Mouse (Mus musculus): ENCODE measurements around the gene Hectd4.
A peak's percentile ranks its signal among the peaks of the same experiment; 100 is the strongest.

Hectd4 gene

GRCm38 (mm10) chr5:121239846-121240245 is 19.8 kb downstream of the Hectd4 start:
- no peak for DNase-seq

DNA sequence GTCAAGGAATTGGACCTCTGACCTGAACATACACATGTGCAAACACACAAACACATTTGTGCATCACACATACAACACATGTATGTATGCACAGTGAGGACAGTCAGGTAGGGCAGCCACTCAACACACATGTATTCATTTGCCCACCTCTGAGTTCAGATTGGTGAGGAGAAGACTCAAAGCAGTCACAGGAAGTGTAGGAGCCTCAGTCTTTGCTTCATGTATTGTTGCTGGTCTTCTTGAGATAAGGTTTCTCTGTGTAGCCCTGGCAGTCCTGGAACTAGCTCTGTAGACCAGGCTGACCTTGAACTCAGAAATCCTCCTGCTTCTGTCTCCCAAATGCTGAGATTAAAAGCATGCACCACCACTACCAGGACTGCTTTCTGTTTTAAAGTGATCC is 21.2 kb downstream of the Hectd4 start:
- DNase-seq, result no peak

GRCm38 (mm10) chr5:121242261-121242660 is 22.2 kb downstream of the Hectd4 start:
- DNase-seq, result no peak

DNA sequence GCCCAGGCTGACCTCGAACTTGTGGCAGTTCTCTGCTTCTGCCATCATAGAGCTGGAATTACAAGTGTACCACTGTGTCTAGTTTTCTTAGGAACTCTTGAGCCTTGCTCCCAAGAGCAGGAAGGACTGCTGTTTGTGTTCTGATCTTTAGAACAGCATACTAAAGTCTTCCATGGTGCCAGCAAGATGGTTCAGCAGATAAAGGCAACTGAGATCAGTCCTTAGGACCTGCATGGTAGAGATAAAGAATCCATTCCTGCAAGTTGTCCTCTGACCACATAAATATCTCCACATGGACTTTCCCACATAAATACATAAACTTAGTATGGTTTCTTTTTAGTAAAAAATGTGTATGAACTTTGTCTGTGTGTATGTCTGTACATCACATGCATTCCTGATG is 22.7 kb downstream of the Hectd4 start:
- no peak for DNase-seq

DNA sequence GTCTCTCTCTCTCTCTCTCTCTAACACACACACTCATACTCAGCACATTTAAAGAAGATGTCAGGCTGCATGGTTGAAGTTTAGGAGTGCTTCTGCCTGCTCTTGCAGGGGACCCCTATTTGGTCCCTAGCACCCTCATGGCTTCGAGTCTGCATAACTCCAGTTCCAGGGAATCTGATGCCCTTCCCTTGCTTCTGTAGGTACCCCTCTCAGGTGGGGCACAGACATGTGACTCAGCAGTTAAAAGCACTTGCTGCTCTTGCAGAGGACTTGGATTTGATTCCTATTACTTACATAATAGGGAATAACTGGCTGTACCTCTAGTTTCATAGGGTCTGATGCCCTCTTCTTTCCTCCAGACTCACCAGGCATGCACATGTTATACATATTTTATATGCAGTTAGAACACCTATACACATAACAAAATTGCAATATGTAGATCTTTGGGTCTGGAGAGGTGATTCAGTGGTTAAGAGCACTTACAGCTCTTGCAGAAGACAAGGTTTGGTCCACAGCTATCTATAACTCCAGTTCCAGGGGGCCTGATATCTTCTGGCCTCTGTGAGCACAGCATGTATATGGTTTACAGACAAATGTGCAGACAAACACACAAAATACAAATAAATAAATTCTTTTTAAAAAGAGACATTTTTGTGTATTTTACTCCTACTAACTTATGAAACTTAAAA is 23.8 kb downstream of the Hectd4 start:
- DNase-seq, result no peak

DNA sequence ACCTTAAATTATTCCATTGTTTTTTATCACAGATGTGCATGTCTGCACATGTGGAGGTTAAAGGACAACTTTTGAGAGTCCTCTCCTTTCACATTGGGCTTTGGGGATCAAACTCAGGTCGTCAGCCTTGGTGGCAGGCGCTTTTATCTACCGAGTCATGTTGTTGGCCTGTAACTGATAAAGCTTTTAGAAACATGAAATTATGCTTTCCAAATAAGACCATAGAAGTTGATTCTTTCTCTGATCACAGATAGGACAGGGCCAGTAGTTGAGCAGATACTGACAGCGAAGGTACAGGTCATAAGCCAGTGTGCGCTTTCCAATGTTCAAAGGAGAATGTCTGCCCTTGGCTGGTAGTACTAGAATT is 24.3 kb downstream of the Hectd4 start:
- DNase-seq, result no peak

GRCm38 (mm10) chr5:121245201-121245600 is 25.2 kb downstream of the Hectd4 start:
- no peak for DNase-seq

GRCm38 (mm10) chr5:121248766-121249394 is 28.9 kb downstream of the Hectd4 start:
- DNase-seq, result no peak

DNA sequence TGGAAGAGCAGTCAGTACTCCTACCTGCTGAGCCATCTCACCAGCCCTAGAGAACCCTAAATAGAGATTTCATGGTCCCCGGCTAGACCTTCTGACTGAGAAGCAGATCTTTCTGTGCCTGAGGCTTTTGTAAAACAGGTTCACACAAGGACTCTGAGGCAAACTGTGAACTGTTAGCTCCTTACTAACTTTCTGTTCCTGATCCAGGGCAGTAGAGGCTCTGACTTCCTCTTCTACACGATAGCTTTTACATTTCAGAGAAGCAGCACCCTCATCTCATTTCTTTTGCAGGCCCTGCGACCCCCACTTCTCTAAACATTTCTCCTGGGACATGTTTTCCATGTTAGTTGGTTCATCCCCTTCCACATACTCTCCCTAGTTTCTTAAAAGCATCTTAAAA is 29.7 kb downstream of the Hectd4 start:
- DNase-seq, result no peak

- DNase-seq, result peak; percentile 20
These were observed 31.8 kb downstream of the Hectd4 start for GRCm38 (mm10) chr5:121251813-121252212.

DNA sequence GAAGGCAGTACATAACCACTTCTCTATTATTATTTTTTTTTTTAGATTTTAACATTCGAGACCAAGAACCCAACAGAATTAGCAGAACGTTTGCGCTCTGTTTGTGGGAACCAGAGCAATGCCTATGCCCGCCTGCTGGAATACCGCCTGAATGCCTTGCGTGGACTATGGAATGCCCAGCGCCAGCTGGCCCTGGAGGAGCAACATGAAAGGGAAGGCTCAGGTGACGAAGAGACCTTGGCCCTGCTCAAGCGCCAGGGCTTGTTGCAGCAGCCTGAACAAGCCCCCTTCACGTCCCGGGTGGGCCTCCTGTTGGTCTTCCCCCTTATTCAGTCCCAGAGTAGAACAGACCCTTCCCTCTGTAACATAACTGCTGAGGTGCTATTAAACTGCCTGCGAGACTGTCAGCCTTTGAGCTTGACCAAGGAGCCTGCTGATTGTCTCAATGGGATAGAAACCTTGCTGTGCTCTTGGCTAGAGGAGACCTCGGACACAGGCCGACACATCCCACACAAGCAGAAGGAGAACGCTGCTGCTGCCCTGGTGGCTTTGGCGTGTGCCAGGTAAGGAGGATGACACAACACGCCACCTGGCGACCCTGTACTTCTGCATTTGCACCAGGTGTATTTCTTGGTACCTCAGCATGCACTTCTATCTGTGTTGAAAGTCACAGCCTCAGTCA is 33.9 kb downstream of the Hectd4 start:
- DNase-seq, result no peak

- peak; percentile 21 for DNase-seq
These were observed 35.0 kb downstream of the Hectd4 start for GRCm38 (mm10) chr5:121254977-121255376.

GRCm38 (mm10) chr5:121261806-121262205 is 41.8 kb downstream of the Hectd4 start:
- DNase-seq, result no peak

DNA sequence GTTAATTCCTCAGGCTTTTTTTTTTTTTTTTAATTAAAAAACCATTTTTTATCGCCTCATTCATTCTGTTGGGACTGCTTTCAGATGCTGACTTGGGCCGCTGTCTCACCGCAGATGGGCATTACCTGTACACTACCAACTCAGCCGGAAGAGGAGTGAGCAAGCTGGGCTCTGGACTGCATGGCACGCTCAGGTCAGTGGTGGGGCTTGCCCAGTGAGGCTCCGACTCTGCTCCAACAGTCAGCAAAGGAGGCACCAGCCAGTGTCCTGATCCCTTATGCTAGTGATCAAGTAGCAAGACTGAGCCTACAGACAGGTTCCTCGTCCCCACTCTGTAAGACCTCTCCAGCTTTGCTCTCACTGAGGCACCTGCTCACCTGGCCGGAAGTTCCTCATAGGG is 42.4 kb downstream of the Hectd4 start:
- no peak for DNase-seq

GRCm38 (mm10) chr5:121264593-121264992 is 44.6 kb downstream of the Hectd4 start:
- DNase-seq, result no peak

GRCm38 (mm10) chr5:121266741-121267382 is 46.8 kb downstream of the Hectd4 start:
- DNase-seq, result peak; percentile 70

DNA sequence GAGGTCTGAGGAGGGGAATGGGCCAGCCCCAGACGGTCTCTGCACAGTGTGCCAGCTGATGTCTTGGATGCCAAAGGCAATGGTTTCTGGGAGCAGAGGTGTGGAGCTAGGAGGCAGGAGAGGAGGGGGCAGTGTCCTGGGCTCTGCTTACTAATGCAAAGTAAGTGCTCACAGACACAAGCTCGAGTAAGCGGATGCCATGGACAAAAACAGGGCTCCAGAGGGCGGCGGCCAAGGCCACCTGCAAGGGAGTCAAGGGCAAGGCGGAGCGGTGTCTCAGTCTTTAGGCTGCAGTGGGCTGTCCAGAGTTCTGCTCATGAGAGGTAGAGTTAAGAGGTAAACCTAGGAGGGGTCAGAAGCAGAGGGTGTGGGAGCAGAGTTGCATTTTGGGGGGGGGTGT is 51.0 kb downstream of the Hectd4 start:
- no peak for DNase-seq

GRCm38 (mm10) chr5:121276808-121277207 is 56.8 kb downstream of the Hectd4 start:
- DNase-seq, result no peak

GRCm38 (mm10) chr5:121280456-121280855 is 60.4 kb downstream of the Hectd4 start:
- no peak for DNase-seq

GRCm38 (mm10) chr5:121283051-121283450 is 63.0 kb downstream of the Hectd4 start:
- no peak for DNase-seq

DNA sequence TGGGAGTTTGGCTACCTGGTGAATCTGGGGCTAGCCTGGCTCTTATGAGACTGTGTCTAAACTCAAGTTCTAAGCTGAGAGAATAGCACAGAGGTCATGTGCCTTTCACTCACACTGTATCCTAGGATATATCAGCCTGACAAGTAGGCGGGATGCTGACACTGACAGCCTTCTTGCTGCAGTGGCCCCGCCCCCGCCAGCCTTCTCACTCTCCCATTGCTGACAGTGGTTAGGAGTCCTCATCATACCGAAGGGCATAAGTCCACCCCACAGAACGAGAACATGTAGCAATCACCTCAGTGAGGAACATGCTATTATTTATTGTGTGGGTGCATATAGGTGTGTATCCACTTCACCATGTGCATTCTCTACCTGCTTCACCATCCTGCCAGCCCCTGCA is 64.8 kb downstream of the Hectd4 start:
- no peak for DNase-seq

DNA sequence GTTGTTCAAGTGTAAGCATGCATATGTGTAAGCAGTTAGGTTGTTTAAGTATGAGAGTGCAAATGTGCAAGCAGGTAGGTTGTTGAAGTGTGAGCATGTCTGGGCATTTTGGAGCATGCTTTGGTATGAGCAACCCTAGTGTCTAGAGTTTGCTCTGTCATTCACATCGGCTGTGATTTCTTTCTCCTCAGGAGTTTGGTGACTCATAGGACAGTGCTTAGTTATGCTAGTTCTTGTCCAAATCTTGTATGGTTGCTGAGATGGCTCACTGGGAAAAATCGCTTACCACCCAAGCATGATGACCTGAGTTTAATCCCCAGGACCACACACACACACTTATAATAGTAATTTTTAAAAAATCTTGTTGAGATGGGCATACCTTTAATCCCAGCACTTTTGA is 67.2 kb downstream of the Hectd4 start:
- no peak for DNase-seq

DNA sequence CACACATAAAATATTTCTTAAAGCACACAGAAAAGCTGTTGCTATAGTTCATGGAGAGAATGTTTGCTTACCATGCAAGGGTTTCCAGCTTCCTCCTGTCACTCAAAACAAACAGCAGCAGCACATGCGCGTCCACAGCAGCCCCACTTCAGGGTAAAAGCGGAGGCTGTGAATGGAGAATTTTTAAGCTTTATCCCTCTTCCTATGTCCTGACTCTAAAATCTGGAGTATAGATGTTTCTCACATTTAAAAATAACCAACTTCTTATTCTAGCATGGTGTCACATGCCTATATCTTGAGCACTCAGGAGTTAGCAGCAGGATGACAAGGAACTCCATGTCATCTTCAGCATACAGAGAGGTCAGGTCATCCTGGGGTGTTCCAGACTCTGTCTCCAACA is 70.3 kb downstream of the Hectd4 start:
- DNase-seq, result no peak
